Mouse (Mus musculus): ENCODE results near the gene Cd81. TPM values are rescaled to one million over a fixed set of nuclear protein-coding genes. Genes with fewer than 3 reads are reported as not detected.
A peak's percentile ranks its signal among the peaks of the same experiment; 100 is the strongest.

Cd81 gene
- polyA plus RNA-seq, 1 experiment from 2014 or later, result 225 TPM

GRCm38 (mm10) chr7:143057023-143057422 is 4.5 kb downstream of the Cd81 start:
- no peak overlapping the region for H3K27ac ChIP-seq
- H3K4me3 ChIP-seq, result no peak overlapping the region
- no peaks in the 10 kb centered on the region for H3K27me3 ChIP-seq (ENCODE audit: poor library complexity, severe bottlenecking)
- no peaks in the 10 kb centered on the region for H3K9me3 ChIP-seq
- WGBS, result 92% methylated on average over 5 of the region's 5 CpGs
- peaks cover 70% of the 10 kb centered on the region for H3K36me3 ChIP-seq (replicated peaks)
- no peak for DNase-seq (ENCODE audit: extremely low spot score, low spot score)
- peaks cover 56% of the 10 kb centered on the region for H3K4me1 ChIP-seq

GRCm38 (mm10) chr7:143057667-143058220 is 5.2 kb downstream of the Cd81 start:
- no peaks in the 10 kb centered on the region for H3K9me3 ChIP-seq
- peak overlapping the region; percentile 16; the same call in 1 of the 2 replicates for H3K27ac ChIP-seq
- H3K4me3 ChIP-seq, result no peak overlapping the region
- H3K36me3 ChIP-seq (replicated peaks), result peaks cover 78% of the 10 kb centered on the region
- DNase-seq (ENCODE audit: extremely low spot score, low spot score), result no peak
- peaks cover 51% of the 10 kb centered on the region for H3K4me1 ChIP-seq
- 89% methylated on average over 9 of the region's 9 CpGs for WGBS
- no peaks in the 10 kb centered on the region for H3K27me3 ChIP-seq (ENCODE audit: poor library complexity, severe bottlenecking)

GRCm38 (mm10) chr7:143058221-143058697 is 5.7 kb downstream of the Cd81 start:
- no peak for DNase-seq (ENCODE audit: extremely low spot score, low spot score)
- no peaks in the 10 kb centered on the region for H3K9me3 ChIP-seq
- H3K4me3 ChIP-seq, result no peak overlapping the region
- 79% methylated on average over 5 of the region's 5 CpGs for WGBS
- no peaks in the 10 kb centered on the region for H3K27me3 ChIP-seq (ENCODE audit: poor library complexity, severe bottlenecking)
- peaks cover 51% of the 10 kb centered on the region for H3K4me1 ChIP-seq
- H3K36me3 ChIP-seq (replicated peaks), result peaks cover 83% of the 10 kb centered on the region
- peak overlapping the region; percentile 51; the same call in 1 of the 2 replicates for H3K27ac ChIP-seq

- Histone ChIP-seq H3K27me3 (ENCODE audit: poor library complexity, severe bottlenecking) (no peaks in the 10 kb centered on the region), H3K9me3 (no peaks in the 10 kb centered on the region), H3K36me3 (replicated peaks) (peaks cover 94% of the 10 kb centered on the region), H3K4me1 (peaks cover 40% of the 10 kb centered on the region), H3K27ac (peak overlapping the region; percentile 51; the same call in 1 of the 2 replicates), H3K4me3 (no peak overlapping the region)
- WGBS, result 82% methylated on average over 5 of the region's 5 CpGs
- no peak for DNase-seq (ENCODE audit: extremely low spot score, low spot score)
Observed at GRCm38 (mm10) chr7:143059202-143059870, 6.8 kb downstream of the Cd81 start.

GRCm38 (mm10) chr7:143062704-143063103 is 10.2 kb downstream of the Cd81 start:
- H3K4me1 ChIP-seq, result peaks cover 12% of the 10 kb centered on the region
- H3K27ac ChIP-seq, result no peak overlapping the region
- 81% methylated on average over 2 of the region's 2 CpGs for WGBS
- DNase-seq (ENCODE audit: extremely low spot score, low spot score), result no peak
- H3K9me3 ChIP-seq, result no peaks in the 10 kb centered on the region
- no peaks in the 10 kb centered on the region for H3K27me3 ChIP-seq (ENCODE audit: poor library complexity, severe bottlenecking)
- peaks cover 98% of the 10 kb centered on the region for H3K36me3 ChIP-seq (replicated peaks)
- H3K4me3 ChIP-seq, result no peak overlapping the region

- Histone ChIP-seq H3K27ac (no peak overlapping the region), H3K9me3 (no peaks in the 10 kb centered on the region), H3K4me3 (no peak overlapping the region), H3K36me3 (replicated peaks) (peaks cover 92% of the 10 kb centered on the region), H3K27me3 (ENCODE audit: poor library complexity, severe bottlenecking) (no peaks in the 10 kb centered on the region), H3K4me1 (peaks cover 16% of the 10 kb centered on the region)
- DNase-seq (ENCODE audit: extremely low spot score, low spot score), result no peak
- 68% methylated on average over 6 of the region's 6 CpGs for WGBS
Observed at GRCm38 (mm10) chr7:143064226-143064625, 11.7 kb downstream of the Cd81 start.

GRCm38 (mm10) chr7:143065692-143066091 is 13.2 kb downstream of the Cd81 start:
- Histone ChIP-seq H3K4me1 (peaks cover 23% of the 10 kb centered on the region), H3K9me3 (no peaks in the 10 kb centered on the region), H3K4me3 (no peak overlapping the region), H3K36me3 (replicated peaks) (peaks cover 86% of the 10 kb centered on the region), H3K27ac (no peak overlapping the region), H3K27me3 (ENCODE audit: poor library complexity, severe bottlenecking) (no peaks in the 10 kb centered on the region)
- 93% methylated on average over 2 of the region's 2 CpGs for WGBS
- DNase-seq (ENCODE audit: extremely low spot score, low spot score), result no peak

GRCm38 (mm10) chr7:143067469-143067868 is 14.9 kb downstream of the Cd81 start:
- H3K27me3 ChIP-seq (ENCODE audit: poor library complexity, severe bottlenecking), result no peaks in the 10 kb centered on the region
- no peak for DNase-seq (ENCODE audit: extremely low spot score, low spot score)
- no peaks in the 10 kb centered on the region for H3K9me3 ChIP-seq
- H3K27ac ChIP-seq, result no peak overlapping the region
- H3K36me3 ChIP-seq (replicated peaks), result peaks cover 77% of the 10 kb centered on the region
- 84% methylated on average over 2 of the region's 2 CpGs for WGBS
- H3K4me1 ChIP-seq, result peaks cover 32% of the 10 kb centered on the region
- H3K4me3 ChIP-seq, result no peak overlapping the region

- peak overlapping the region; percentile 91 for H3K27ac ChIP-seq
- H3K27me3 ChIP-seq (ENCODE audit: poor library complexity, severe bottlenecking), result no peaks in the 10 kb centered on the region
- peaks cover 32% of the 10 kb centered on the region for H3K4me1 ChIP-seq
- DNase-seq (ENCODE audit: extremely low spot score, low spot score), result no peak
- WGBS, result 88% methylated on average over 3 of the region's 3 CpGs
- H3K4me3 ChIP-seq, result peak overlapping the region; percentile 72
- peaks cover 72% of the 10 kb centered on the region for H3K36me3 ChIP-seq (replicated peaks)
- no peaks in the 10 kb centered on the region for H3K9me3 ChIP-seq
Observed at GRCm38 (mm10) chr7:143067897-143068296, 15.4 kb downstream of the Cd81 start.

GRCm38 (mm10) chr7:143068316-143068881 is 15.9 kb downstream of the Cd81 start:
- WGBS, result 47% methylated on average over 13 of the region's 13 CpGs
- peak; percentile 28 for DNase-seq (ENCODE audit: extremely low spot score, low spot score)

GRCm38 (mm10) chr7:143068882-143069591 is 16.5 kb downstream of the Cd81 start, which contains the start of gene Tssc4:
Gene Tssc4, plus strand, starts transcription at chr7:143069249.
- peaks cover 32% of the 10 kb centered on the region for H3K4me1 ChIP-seq
- peaks cover 61% of the 10 kb centered on the region for H3K36me3 ChIP-seq (replicated peaks)
- H3K27ac ChIP-seq, result peak within 1 kb of the TSS; percentile 91
- H3K4me3 ChIP-seq, result peak within 1 kb of the TSS; percentile 72
- under 1% methylated on average over 51 of the region's 51 CpGs for WGBS
- H3K9me3 ChIP-seq, result no peaks in the 10 kb centered on the region
- H3K27me3 ChIP-seq (ENCODE audit: poor library complexity, severe bottlenecking), result no peaks in the 10 kb centered on the region
- peak; percentile 99 for DNase-seq (ENCODE audit: extremely low spot score, low spot score)

More at GRCm38 (mm10) chr7:143068316-143068881, 15.9 kb downstream of the Cd81 start:
- Histone ChIP-seq H3K27ac (peak overlapping the region; percentile 91), H3K27me3 (ENCODE audit: poor library complexity, severe bottlenecking) (no peaks in the 10 kb centered on the region), H3K4me3 (peak overlapping the region; percentile 72), H3K36me3 (replicated peaks) (peaks cover 67% of the 10 kb centered on the region), H3K9me3 (no peaks in the 10 kb centered on the region), H3K4me1 (peaks cover 32% of the 10 kb centered on the region)

- Histone ChIP-seq H3K36me3 (replicated peaks) (peaks cover 53% of the 10 kb centered on the region), H3K4me1 (peaks cover 32% of the 10 kb centered on the region), H3K4me3 (peak overlapping the region; percentile 72), H3K27me3 (ENCODE audit: poor library complexity, severe bottlenecking) (no peaks in the 10 kb centered on the region), H3K9me3 (no peaks in the 10 kb centered on the region), H3K27ac (peak overlapping the region; percentile 91)
- DNase-seq (ENCODE audit: extremely low spot score, low spot score), result no peak
- 14% methylated on average over 30 of the region's 30 CpGs for WGBS
Observed at GRCm38 (mm10) chr7:143069751-143070400, 17.3 kb downstream of the Cd81 start.

All from forebrain, embryonic 10.5 days (tissue).